Mouse (Mus musculus): ENCODE results near the gene Ddr1. TPM values are rescaled to one million over a fixed set of nuclear protein-coding genes. Genes with fewer than 3 reads are reported as not detected.

The Ddr1 gene
- polyA plus RNA-seq, 1 experiment: 56.6 TPM

DNA sequence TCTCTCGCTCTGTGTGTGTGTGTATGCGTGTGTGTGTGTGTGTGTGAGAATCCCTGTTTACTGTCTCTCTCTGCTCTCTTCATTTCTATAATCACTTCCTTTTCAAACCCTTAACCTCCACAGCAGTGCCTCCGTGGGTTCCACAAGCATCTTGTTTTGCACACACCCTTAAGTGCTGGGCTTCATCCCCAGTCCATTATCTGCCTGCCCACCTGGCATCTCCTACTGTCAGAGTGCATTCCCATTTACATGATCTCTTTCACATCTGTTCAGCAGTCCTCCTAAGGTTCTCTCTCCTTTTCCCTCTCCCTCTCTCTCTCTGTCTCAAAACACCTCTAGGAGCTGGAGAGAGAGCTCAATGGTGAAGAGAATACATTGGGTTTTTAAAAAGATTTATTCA lies 38.5 kb upstream of the Ddr1 start:
- no peak overlapping the region for H3K4me3 ChIP-seq (ENCODE audit: insufficient read depth, poor library complexity, severe bottlenecking)
- H3ac ChIP-seq (ENCODE audit: control insufficient read depth, insufficient read length, low read depth): no peak overlapping the region
- TF ChIP-seq MYOG (IDR thresholded peaks at IDR 0.05; ENCODE audit: control insufficient read depth, extremely low read depth, insufficient read length): no peak
- no peak for TF ChIP-seq MYOD1 (IDR thresholded peaks at IDR 0.05; ENCODE audit: control insufficient read depth, insufficient read length, low read depth)
- TF ChIP-seq CEBPB (IDR thresholded peaks at IDR 0.05; ENCODE audit: low read depth): no peak
- TF ChIP-seq FOSL1 (IDR thresholded peaks at IDR 0.05; ENCODE audit: insufficient read depth, low read length, poor library complexity, severe bottlenecking): no peak
- no peak for TF ChIP-seq MAX (IDR thresholded peaks at IDR 0.05)
- no peak for TF ChIP-seq USF1 (IDR thresholded peaks at IDR 0.05; ENCODE audit: low read depth)
- TF ChIP-seq CTCF (IDR thresholded peaks at IDR 0.05; ENCODE audit: control insufficient read depth, insufficient read depth, insufficient read length): no peak
- no peaks in the 10 kb centered on the region for H3K79me3 ChIP-seq (ENCODE audit: low read depth)
- H3K79me2 ChIP-seq (ENCODE audit: control insufficient read depth, insufficient read depth): no peaks in the 10 kb centered on the region
- H3K36me3 ChIP-seq (ENCODE audit: control insufficient read depth, insufficient read depth): no peaks in the 10 kb centered on the region
- no peaks in the 10 kb centered on the region for H3K27me3 ChIP-seq (ENCODE audit: control insufficient read depth, insufficient read depth, insufficient read length)

DNA sequence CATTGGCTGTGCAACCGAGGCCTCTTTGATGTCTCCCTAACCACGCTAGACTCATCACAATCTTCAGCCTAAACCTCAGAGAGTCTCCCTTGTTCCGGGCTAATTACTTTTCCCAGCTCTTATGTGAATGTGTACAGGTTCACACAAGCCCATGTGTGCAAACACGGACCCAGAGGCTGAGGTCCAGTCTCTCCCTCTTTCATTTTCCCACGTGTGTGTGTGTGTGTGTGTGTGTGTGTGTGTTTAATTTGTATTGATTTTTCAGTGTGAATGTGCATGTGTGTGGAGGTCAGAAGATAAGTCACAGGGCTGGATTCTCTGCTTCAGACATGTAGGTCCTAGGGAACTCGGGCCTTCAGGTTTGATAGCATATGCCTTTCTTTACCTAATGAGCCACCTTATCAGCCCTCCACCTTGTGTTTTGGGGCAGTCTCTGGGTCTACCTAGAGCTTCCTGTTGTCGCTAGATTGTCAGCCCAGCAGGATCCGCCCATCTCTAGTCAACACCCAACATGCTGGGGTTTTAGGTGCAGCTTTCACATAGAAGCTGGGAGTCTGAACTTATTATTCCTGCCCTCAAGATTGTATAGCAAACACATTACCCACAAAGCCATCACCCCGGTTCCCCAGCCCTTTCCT lies 37.3 kb upstream of the Ddr1 start:
- no peaks in the 10 kb centered on the region for H3K79me2 ChIP-seq (ENCODE audit: control insufficient read depth, insufficient read depth)
- H3K79me3 ChIP-seq (ENCODE audit: low read depth): no peaks in the 10 kb centered on the region
- no peak overlapping the region for H3K4me3 ChIP-seq (ENCODE audit: insufficient read depth, poor library complexity, severe bottlenecking)
- no peaks in the 10 kb centered on the region for H3K27me3 ChIP-seq (ENCODE audit: control insufficient read depth, insufficient read depth, insufficient read length)
- no peak overlapping the region for H3ac ChIP-seq (ENCODE audit: control insufficient read depth, insufficient read length, low read depth)
- no peaks in the 10 kb centered on the region for H3K36me3 ChIP-seq (ENCODE audit: control insufficient read depth, insufficient read depth)
- TF ChIP-seq CTCF (IDR thresholded peaks at IDR 0.05; ENCODE audit: control insufficient read depth, insufficient read depth, insufficient read length): no peak
- no peak for TF ChIP-seq USF1 (IDR thresholded peaks at IDR 0.05; ENCODE audit: low read depth)
- TF ChIP-seq MYOD1 (IDR thresholded peaks at IDR 0.05; ENCODE audit: control insufficient read depth, insufficient read length, low read depth): no peak
- no peak for TF ChIP-seq FOSL1 (IDR thresholded peaks at IDR 0.05; ENCODE audit: insufficient read depth, low read length, poor library complexity, severe bottlenecking)
- TF ChIP-seq CEBPB (IDR thresholded peaks at IDR 0.05; ENCODE audit: low read depth): no peak
- TF ChIP-seq MYOG (IDR thresholded peaks at IDR 0.05; ENCODE audit: control insufficient read depth, extremely low read depth, insufficient read length): no peak
- no peak for TF ChIP-seq MAX (IDR thresholded peaks at IDR 0.05)

DNA sequence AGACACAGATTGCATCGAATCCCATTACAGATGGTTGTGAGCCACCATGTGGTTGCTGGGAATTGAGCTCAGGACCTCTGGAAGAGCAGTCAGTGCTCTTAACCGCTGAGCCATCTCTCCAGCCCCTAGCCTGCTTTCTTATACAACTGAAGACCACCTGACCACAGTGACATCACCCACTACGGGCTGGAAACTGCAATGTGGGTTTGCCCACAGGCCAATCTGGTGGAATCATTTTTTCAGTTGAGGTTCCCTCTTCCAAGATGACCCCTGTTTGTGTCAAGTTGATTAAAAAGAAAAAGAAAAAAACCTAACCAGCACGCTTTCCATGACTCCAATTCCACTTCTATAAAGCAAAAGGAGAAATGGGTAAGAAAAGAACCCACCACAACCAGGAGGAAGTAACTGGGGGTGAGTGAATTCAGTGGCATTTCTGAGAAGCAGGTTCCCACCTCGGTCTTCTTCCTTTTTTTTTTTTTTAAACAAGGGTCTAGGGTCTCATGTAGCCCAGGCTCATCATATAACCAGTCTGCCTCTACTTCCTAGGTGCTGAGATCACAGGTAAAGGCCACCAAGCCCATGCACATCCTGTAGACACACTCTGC lies 36.0 kb upstream of the Ddr1 start:
- Histone ChIP-seq H3K36me3 (ENCODE audit: control insufficient read depth, insufficient read depth) (no peaks in the 10 kb centered on the region), H3K79me3 (ENCODE audit: low read depth) (no peaks in the 10 kb centered on the region), H3K27me3 (ENCODE audit: control insufficient read depth, insufficient read depth, insufficient read length) (no peaks in the 10 kb centered on the region), H3K4me3 (ENCODE audit: insufficient read depth, poor library complexity, severe bottlenecking) (no peak overlapping the region), H3K79me2 (ENCODE audit: control insufficient read depth, insufficient read depth) (no peaks in the 10 kb centered on the region), H3ac (ENCODE audit: control insufficient read depth, insufficient read length, low read depth) (no peak overlapping the region)
- TF ChIP-seq CEBPB (IDR thresholded peaks at IDR 0.05; ENCODE audit: low read depth) (no peak), USF1 (IDR thresholded peaks at IDR 0.05; ENCODE audit: low read depth) (no peak), CTCF (IDR thresholded peaks at IDR 0.05; ENCODE audit: control insufficient read depth, insufficient read depth, insufficient read length) (no peak), MYOD1 (IDR thresholded peaks at IDR 0.05; ENCODE audit: control insufficient read depth, insufficient read length, low read depth) (no peak), MYOG (IDR thresholded peaks at IDR 0.05; ENCODE audit: control insufficient read depth, extremely low read depth, insufficient read length) (no peak), MAX (IDR thresholded peaks at IDR 0.05) (no peak), FOSL1 (IDR thresholded peaks at IDR 0.05; ENCODE audit: insufficient read depth, low read length, poor library complexity, severe bottlenecking) (no peak)

DNA sequence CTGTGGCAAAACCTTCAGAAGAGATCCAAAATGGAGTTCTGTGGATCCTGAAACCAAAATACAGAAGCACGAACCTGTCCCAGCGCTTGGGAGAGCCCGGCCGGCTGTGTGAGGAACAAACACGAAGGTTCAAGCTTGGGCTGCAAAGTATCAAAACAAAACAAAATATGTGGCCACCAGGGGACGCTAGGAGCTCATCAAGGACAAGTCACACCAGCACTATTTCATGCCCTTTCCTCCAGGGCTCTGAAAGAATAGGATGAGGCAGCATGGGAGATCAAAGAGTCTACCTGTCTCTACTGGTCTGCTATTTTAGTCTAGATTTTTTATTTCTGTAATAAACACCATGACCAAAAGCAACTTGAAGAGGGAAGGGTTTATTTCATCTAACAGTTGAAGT lies 35.3 kb upstream of the Ddr1 start:
- peak; percentile 61 for TF ChIP-seq CTCF (IDR thresholded peaks at IDR 0.05; ENCODE audit: control insufficient read depth, insufficient read depth, insufficient read length)
- TF ChIP-seq MYOD1 (IDR thresholded peaks at IDR 0.05; ENCODE audit: control insufficient read depth, insufficient read length, low read depth): no peak
- TF ChIP-seq MAX (IDR thresholded peaks at IDR 0.05): peak; percentile 28
- TF ChIP-seq FOSL1 (IDR thresholded peaks at IDR 0.05; ENCODE audit: insufficient read depth, low read length, poor library complexity, severe bottlenecking): no peak
- Histone ChIP-seq H3ac (ENCODE audit: control insufficient read depth, insufficient read length, low read depth) (peak overlapping the region; percentile 28), H3K36me3 (ENCODE audit: control insufficient read depth, insufficient read depth) (no peaks in the 10 kb centered on the region), H3K27me3 (ENCODE audit: control insufficient read depth, insufficient read depth, insufficient read length) (no peaks in the 10 kb centered on the region), H3K79me2 (ENCODE audit: control insufficient read depth, insufficient read depth) (no peaks in the 10 kb centered on the region), H3K4me3 (ENCODE audit: insufficient read depth, poor library complexity, severe bottlenecking) (no peak overlapping the region), H3K79me3 (ENCODE audit: low read depth) (no peaks in the 10 kb centered on the region)

DNA sequence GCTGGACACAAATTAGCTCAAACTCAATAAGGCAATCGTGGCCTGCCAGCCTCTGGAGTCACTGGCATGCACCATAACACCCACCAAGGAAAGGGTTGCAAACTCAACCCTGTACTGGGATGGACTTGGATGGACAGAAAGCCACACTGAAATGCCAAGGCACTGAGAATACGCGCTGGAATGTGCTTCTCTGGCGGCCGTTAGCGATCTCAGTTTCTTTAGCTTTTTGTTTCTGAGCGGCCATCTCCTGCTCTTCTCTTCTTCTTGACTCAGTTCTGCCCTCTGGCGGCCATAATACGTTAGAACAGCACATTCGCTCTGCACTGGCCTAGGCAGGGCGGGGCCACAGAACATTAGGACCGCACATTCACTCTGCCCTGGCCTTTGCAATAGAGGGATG lies 33.3 kb upstream of the Ddr1 start:
- H3K79me2 ChIP-seq (ENCODE audit: control insufficient read depth, insufficient read depth): no peaks in the 10 kb centered on the region
- no peaks in the 10 kb centered on the region for H3K36me3 ChIP-seq (ENCODE audit: control insufficient read depth, insufficient read depth)
- H3K27me3 ChIP-seq (ENCODE audit: control insufficient read depth, insufficient read depth, insufficient read length): no peaks in the 10 kb centered on the region
- H3ac ChIP-seq (ENCODE audit: control insufficient read depth, insufficient read length, low read depth): peak overlapping the region; percentile 31
- H3K4me3 ChIP-seq (ENCODE audit: insufficient read depth, poor library complexity, severe bottlenecking): no peak overlapping the region
- no peaks in the 10 kb centered on the region for H3K79me3 ChIP-seq (ENCODE audit: low read depth)
- TF ChIP-seq CEBPB (IDR thresholded peaks at IDR 0.05; ENCODE audit: low read depth) (no peak), CTCF (IDR thresholded peaks at IDR 0.05; ENCODE audit: control insufficient read depth, insufficient read depth, insufficient read length) (peak; percentile 55)

Data from C2C12 (cell line).